Mouse (Mus musculus) CH12.LX (cell line): ENCODE data around the gene Pxn. TPM values are rescaled to one million over a fixed set of nuclear protein-coding genes. Genes with fewer than 3 reads are reported as not detected.

ENCODE experiments used
- DNase-seq: peaks from one replicate; pipeline ENCODE4 v3.0.0-alpha.2; 2013; ENCODE audit errors: extremely low read depth
- H3K27ac ChIP-seq: 2 replicates; pipeline ENCODE4 v1.5.1; 2012; ENCODE audit warnings: low read depth, mild to moderate bottlenecking, control low read depth, moderate library complexity; ENCODE audit not compliant: insufficient read depth
- H3K27me3 ChIP-seq: replicated peaks from 2 replicates; pipeline ENCODE3; 2012; ENCODE audit warnings: inconsistent platforms
- H3K36me3 ChIP-seq, 2 experiments: replicated peaks in 1 of 2; 2 replicates each; pipeline versions ENCODE3 to v1.6.1; 2012; ENCODE audit warnings: inconsistent platforms in 1 of 2, low read length in 1 of 2, mild to moderate bottlenecking in 1 of 2, mixed read lengths in 1 of 2, moderate library complexity in 1 of 2; ENCODE audit not compliant: control insufficient read depth in 1 of 2, insufficient read depth in 1 of 2
- H3K4me1 ChIP-seq, 2 experiments: 2 replicates each; pipeline ENCODE4 v1.6.1; 2012; ENCODE audit warnings: inconsistent platforms in 1 of 2, moderate library complexity in 1 of 2; ENCODE audit not compliant: insufficient read depth in 2 of 2, control insufficient read depth in 1 of 2
- H3K4me2 ChIP-seq: 2 replicates; pipeline ENCODE4 v1.6.1; 2012; ENCODE audit warnings: low read depth, mild to moderate bottlenecking, control low read depth; ENCODE audit not compliant: poor library complexity, insufficient read depth, severe bottlenecking
- H3K4me3 ChIP-seq, 3 experiments: fragments of 150-350 bp in 1 of 3; sonication (generic) in 1 of 3; replicated peaks in 1 of 3; 2 replicates each; pipeline versions ENCODE3 to v1.5.1; 2011 to 2012; ENCODE audit warnings: low read depth in 2 of 3, low read length in 2 of 3, mild to moderate bottlenecking in 2 of 3, moderate library complexity in 2 of 3, control low read depth in 1 of 3, improper control_type of control experiment in 1 of 3, inconsistent platforms in 1 of 3, mixed read lengths in 1 of 3; ENCODE audit not compliant: poor library complexity in 1 of 3
- H3K79me2 ChIP-seq: replicated peaks from 2 replicates; pipeline ENCODE4 v1.6.1; 2012; ENCODE audit warnings: mild to moderate bottlenecking, moderate library complexity; ENCODE audit not compliant: control insufficient read depth, poor library complexity, insufficient read depth, severe bottlenecking; ENCODE audit errors: extremely low read depth
- H3K9ac ChIP-seq: 2 replicates; pipeline ENCODE4 v1.6.1; 2012; ENCODE audit warnings: low read depth, mild to moderate bottlenecking, control low read depth, moderate library complexity; ENCODE audit not compliant: insufficient read depth
- H3K9me3 ChIP-seq: replicated peaks from 2 replicates; pipeline ENCODE3; 2012; ENCODE audit warnings: low read length, inconsistent platforms, mixed read lengths
- CTCF ChIP-seq, 2 experiments: IDR thresholded peaks in 1 of 2; conservative IDR thresholded peaks in 1 of 2; 2 replicates each; pipeline ENCODE4 v1.5.1; 2011 to 2012; ENCODE audit warnings: low read depth in 2 of 2, low read length in 2 of 2, improper control_type of control experiment in 1 of 2, inconsistent platforms in 1 of 2, mild to moderate bottlenecking in 1 of 2, moderate library complexity in 1 of 2
- EP300 ChIP-seq: IDR thresholded peaks from 2 replicates; pipeline ENCODE4 v1.6.1; 2011; ENCODE audit warnings: low read length, improper control_type of control experiment
- HCFC1 ChIP-seq: IDR thresholded peaks from 2 replicates; pipeline ENCODE4 v1.6.1; 2012; ENCODE audit warnings: low read depth, mild to moderate bottlenecking, inconsistent platforms, low read length, improper control_type of control experiment
- IRF4 ChIP-seq: IDR thresholded peaks from 2 replicates; pipeline ENCODE4 v1.6.1; 2014; ENCODE audit warnings: low read depth, mild to moderate bottlenecking, inconsistent platforms, low read length, improper control_type of control experiment
- JUN ChIP-seq: IDR thresholded peaks from 2 replicates; pipeline ENCODE4 v1.6.1; 2011; ENCODE audit warnings: low read depth, mild to moderate bottlenecking, low read length, improper control_type of control experiment, moderate library complexity; ENCODE audit not compliant: insufficient read depth
- MAFK ChIP-seq: IDR thresholded peaks from 2 replicates; pipeline ENCODE4 v1.6.1; 2011; ENCODE audit warnings: low read length, improper control_type of control experiment; ENCODE audit not compliant: insufficient replicate concordance
- MAX ChIP-seq: IDR thresholded peaks from 2 replicates; pipeline ENCODE4 v1.6.1; 2011; ENCODE audit warnings: low read length, improper control_type of control experiment
- NELFE ChIP-seq: IDR thresholded peaks from 2 replicates; pipeline ENCODE4 v1.6.1; 2011; ENCODE audit warnings: low read depth, low read length, improper control_type of control experiment
- POLR2A ChIP-seq: IDR thresholded peaks from 2 replicates; pipeline ENCODE4 v1.6.1; 2011; ENCODE audit warnings: low read depth, mild to moderate bottlenecking, improper control_type of control experiment, low read length
- RAD21 ChIP-seq: IDR thresholded peaks from 2 replicates; pipeline ENCODE4 v1.6.1; 2011; ENCODE audit warnings: low read depth, mild to moderate bottlenecking, low read length, improper control_type of control experiment, moderate library complexity
- RCOR1 ChIP-seq: conservative IDR thresholded peaks from 2 replicates; pipeline ENCODE4 v1.6.1; 2012; ENCODE audit warnings: low read depth, mild to moderate bottlenecking, inconsistent platforms, low read length, improper control_type of control experiment
- SMC3 ChIP-seq: IDR thresholded peaks from 2 replicates; pipeline ENCODE4 v1.6.1; 2011; ENCODE audit warnings: low read depth, low read length, improper control_type of control experiment
- ZNF384 ChIP-seq: IDR thresholded peaks from 2 replicates; pipeline ENCODE4 v1.6.1; 2012; ENCODE audit warnings: low read depth, low read length, improper control_type of control experiment, inconsistent platforms
- dilution Hi-C: fragments of 300-500 bp; cut with MboI; formaldehyde crosslinking; loops from 2 replicates; pipeline ENCODE4 v1.14.3; 2020; ENCODE audit warnings: low sequenced_read_pairs; ENCODE audit not compliant: extremely low pct_unique_long_range_greater_than_20kb, extremely low pct_ligation_motif_present
- in situ Hi-C: fragments of 300-500 bp; cut with MboI; formaldehyde crosslinking; loops from 3 replicates; pipeline ENCODE4 v1.14.3; 2019; ENCODE audit warnings: low sequenced_read_pairs, low pct_ligation_motif_present, low pct_unique_long_range_greater_than_20kb, mixed read lengths
- polyA plus RNA-seq: library from polyadenylated mRNA; unstranded; fragments of >175 nt; gene quantifications from 2 replicates; pipeline ENCODE4 v1.2.1, GENCODE M21; 2012; ENCODE audit warnings: low read depth; ENCODE audit not compliant: insufficient read length
- total RNA-seq, 2 experiments: library from RNA; depleted of rRNA; stranded (reverse); fragments of 300-350 nt in 1 of 2; fragments of >200 nt in 1 of 2; gene quantifications; 2 replicates each; pipeline ENCODE4 v1.2.3; 2012 to 2014

Pxn gene
- total and polyA plus RNA-seq, 3 experiments: 17.0 to 43.4 (median 21.1) TPM

DNA sequence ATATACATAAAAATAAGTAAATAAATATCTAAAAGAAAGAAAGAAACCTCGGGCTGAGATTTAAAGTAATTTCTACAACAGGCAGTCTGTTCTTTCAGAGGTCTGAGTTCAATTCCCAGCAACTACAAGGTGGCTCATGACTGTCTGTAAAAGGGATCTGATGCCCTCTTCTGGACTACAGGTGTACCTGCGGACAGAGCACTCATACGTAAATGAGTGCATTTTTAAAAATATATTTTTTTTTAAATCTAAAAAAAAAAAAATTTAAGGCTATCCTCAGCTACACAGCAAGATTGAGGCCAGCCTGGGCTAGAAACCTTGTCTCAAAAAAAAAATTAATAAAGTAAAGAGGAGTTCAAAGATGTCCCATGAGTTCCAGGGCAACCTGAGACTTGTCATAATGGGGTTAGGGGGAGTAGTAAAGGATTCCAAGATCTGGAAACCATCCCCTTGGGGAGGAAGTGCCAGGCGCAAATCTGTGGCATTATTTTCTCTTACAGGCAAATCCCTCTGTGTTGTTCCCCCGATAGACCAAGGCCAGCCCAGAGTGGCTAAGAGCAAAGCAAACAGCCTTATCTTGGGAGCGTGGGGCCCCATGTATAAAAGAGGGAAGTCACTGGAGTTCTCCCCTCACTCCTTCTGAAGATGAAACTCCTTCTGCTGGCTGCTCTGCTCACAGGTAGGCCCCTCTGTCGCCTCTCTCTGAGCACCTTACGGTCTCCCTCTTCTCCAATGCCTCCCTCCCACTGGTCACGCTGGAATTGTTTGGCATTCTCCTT is 40.6 kb upstream of the Pxn start, which contains the start of gene Pla2g1b:
Gene Pla2g1b (plus strand): TSS at position 621 of the 779 bp plus-strand sequence.
- peak; percentile 35 for DNase-seq
- no peak for TF ChIP-seq HCFC1
- TF ChIP-seq SMC3: peak; percentile 40; the same call in 1 of the 2 replicates
- TF ChIP-seq ZNF384: peak; percentile 67
- TF ChIP-seq NELFE: no peak
- TF ChIP-seq CTCF (conservative IDR thresholded peaks at IDR 0.05 in 1 of 2, IDR thresholded peaks at IDR 0.05 in 1 of 2; ENCODE audit: low read depth in 2 of 2, low read length in 2 of 2): peak; percentile 9 to 62; a peak in 2 of 4 replicates
- TF ChIP-seq MAX: no peak
- TF ChIP-seq JUN: no peak
- TF ChIP-seq RAD21: peak; percentile 56
- no peak for TF ChIP-seq RCOR1
- no peak for TF ChIP-seq EP300
- no peak for TF ChIP-seq IRF4
- no peak for TF ChIP-seq MAFK
- TF ChIP-seq, all 38 proteins: peak for 4
- Histone ChIP-seq H3K9ac (no peak within 1 kb of the TSS), H3K79me2 (no peaks in the 10 kb centered on the region), H3K36me3 (no peaks in the 10 kb centered on the region), H3K4me3 (no peak within 1 kb of the TSS), H3K27me3 (peaks cover 2% of the 10 kb centered on the region), H3K9me3 (no peaks in the 10 kb centered on the region), H3K4me1 (peaks cover 0 to 8% of the 10 kb centered on the region in 2 experiments; a peak in 2 of 4 replicates), H3K27ac (no peak within 1 kb of the TSS), H3K4me2 (no peak within 1 kb of the TSS)
- dilution Hi-C loops: no loop called here
- in situ Hi-C loops: no loop called here

DNA sequence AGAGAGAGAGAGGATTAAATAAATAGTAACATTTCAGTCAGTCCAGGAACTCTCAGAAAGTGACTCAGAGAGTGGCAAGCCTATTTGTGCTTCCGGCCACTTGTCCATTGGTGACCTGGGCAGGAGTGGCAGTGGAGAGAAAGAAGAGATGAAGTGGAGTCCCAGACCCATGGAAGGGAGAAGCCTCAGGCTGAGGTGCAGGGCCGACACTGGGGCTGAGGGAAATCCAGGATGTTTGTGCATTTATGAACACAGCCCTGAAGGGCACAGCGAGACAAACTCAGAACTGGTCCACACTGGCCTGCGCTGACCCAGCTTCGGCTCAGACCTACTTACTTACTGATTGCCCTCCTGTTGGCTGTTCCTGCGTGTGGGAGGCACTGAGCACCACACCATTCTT is 36.7 kb upstream of the Pxn start:
- Histone ChIP-seq H3K4me2 (no peak overlapping the region), H3K27me3 (peaks cover 2% of the 10 kb centered on the region), H3K27ac (no peak overlapping the region), H3K9me3 (no peaks in the 10 kb centered on the region), H3K79me2 (no peaks in the 10 kb centered on the region), H3K36me3 (no peaks in the 10 kb centered on the region), H3K4me3 (no peak overlapping the region), H3K9ac (no peak overlapping the region), H3K4me1 (peaks cover 0 to 17% of the 10 kb centered on the region in 2 experiments; a peak in 2 of 4 replicates)
- DNase-seq: no peak
- dilution Hi-C loops: no loop called here
- TF ChIP-seq MAX: no peak
- TF ChIP-seq POLR2A: no peak
- in situ Hi-C loops: no loop called here
